32 mouse cellular contexts compared by ENCODE assay signal in the genomic region with DNA sequence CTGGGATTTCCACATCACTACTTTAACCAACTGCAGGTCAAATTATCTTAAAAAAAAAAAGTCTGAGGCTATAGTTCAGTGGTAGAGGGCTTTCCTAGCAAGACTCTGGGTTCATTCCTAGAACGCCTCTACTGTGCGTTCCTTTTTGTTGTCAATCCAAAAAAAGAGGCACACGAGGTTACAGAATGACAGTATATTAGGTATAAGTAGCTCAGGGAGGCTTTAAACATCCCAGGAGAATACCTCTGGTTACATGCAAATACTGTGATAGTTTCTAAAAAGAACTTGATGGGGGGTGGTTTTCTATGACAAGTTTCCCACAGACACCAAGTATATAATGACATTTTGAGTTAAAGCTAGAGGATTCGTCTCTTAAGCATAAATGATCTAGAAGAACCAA. TPM values are rescaled to one million over a fixed set of nuclear protein-coding genes. Genes with fewer than 3 reads are reported as not detected.
"Had no signal": no experiment of that assay in that cellular context is flagged by ENCODE, and none has a peak within 500 bp of the region (broad histone marks: within the 10 kb centered on the region; RNA-seq: fewer than 3 reads in every experiment).

No protein-coding gene starts in this region.

- H3K27me3 ChIP-seq: hindbrain, embryonic 12.5 days; hindbrain, embryonic 13.5 days; hindbrain, embryonic 15.5 days; intestine, embryonic 15.5 days had no signal

- H3K9me3 ChIP-seq: heart, embryonic 10.5 days; heart, embryonic 12.5 days; heart, embryonic 13.5 days; heart, embryonic 15.5 days; hindbrain, embryonic 12.5 days; hindbrain, embryonic 13.5 days; hindbrain, embryonic 15.5 days; intestine, embryonic 15.5 days; kidney, embryonic 15.5 days had no signal

- H3K4me1 ChIP-seq: heart, embryonic 12.5 days; heart, embryonic 15.5 days; intestine, embryonic 15.5 days had no signal

- H3K27ac ChIP-seq: heart, embryonic 10.5 days; heart, embryonic 13.5 days; heart, embryonic 15.5 days; hindbrain, embryonic 10.5 days; hindbrain, embryonic 12.5 days; hindbrain, embryonic 13.5 days; hindbrain, embryonic 14.5 days; hindbrain, embryonic 15.5 days; hindbrain, postnatal 0 days; intestine, embryonic 15.5 days; kidney, embryonic 15.5 days; kidney, postnatal 0 days; layer of hippocampus, adult 2 months; left cerebral cortex, adult 2 months had no signal

- H3K36me3 ChIP-seq: heart, embryonic 10.5 days; heart, embryonic 12.5 days; heart, embryonic 13.5 days; heart, embryonic 15.5 days; intestine, embryonic 15.5 days; kidney, embryonic 15.5 days had no signal

- H3K4me2 ChIP-seq: heart, embryonic 11.5 days; heart, embryonic 12.5 days; heart, embryonic 13.5 days; heart, embryonic 15.5 days; hindbrain, embryonic 12.5 days; hindbrain, embryonic 13.5 days; hindbrain, embryonic 14.5 days; hindbrain, embryonic 15.5 days; intestine, embryonic 15.5 days; kidney, embryonic 15.5 days had no signal

- H3K9ac ChIP-seq: heart, embryonic 12.5 days; heart, embryonic 13.5 days; heart, embryonic 15.5 days; hindbrain, embryonic 12.5 days; hindbrain, embryonic 13.5 days; hindbrain, embryonic 14.5 days; hindbrain, embryonic 15.5 days; intestine, embryonic 15.5 days; kidney, embryonic 15.5 days had no signal

- DNase-seq: heart, postnatal 10 days; heart, postnatal 14 days; heart, postnatal 36 days; heart, postnatal 4 days; kidney, adult 11 months; kidney, adult 18-20 months; kidney, adult 2 months; kidney, adult 8-10 months; kidney, adult 9 months; kidney, postnatal 10 days; kidney, postnatal 14 days; kidney, postnatal 25 days; kidney, postnatal 4 days; layer of hippocampus, adult 9-11 months; layer of hippocampus, postnatal 36 days had no signal

- H3K4me3 ChIP-seq: heart, embryonic 10.5 days; heart, embryonic 12.5 days; heart, embryonic 13.5 days; heart, embryonic 15.5 days; hindbrain, embryonic 10.5 days; hindbrain, embryonic 12.5 days; hindbrain, embryonic 13.5 days; hindbrain, embryonic 15.5 days; intestine, embryonic 15.5 days; kidney, embryonic 15.5 days; layer of hippocampus, adult 2 months; left cerebral cortex, adult 2 months had no signal

RNA-seq across cellular contexts. Expression of a gene that starts 3.6 kb away (rescaled TPM):
- total RNA-seq: hematopoietic stem cell, adult 5-6 weeks had no signal
